Mouse (Mus musculus): ENCODE data around the gene Tph1.

Tph1 gene

DNA sequence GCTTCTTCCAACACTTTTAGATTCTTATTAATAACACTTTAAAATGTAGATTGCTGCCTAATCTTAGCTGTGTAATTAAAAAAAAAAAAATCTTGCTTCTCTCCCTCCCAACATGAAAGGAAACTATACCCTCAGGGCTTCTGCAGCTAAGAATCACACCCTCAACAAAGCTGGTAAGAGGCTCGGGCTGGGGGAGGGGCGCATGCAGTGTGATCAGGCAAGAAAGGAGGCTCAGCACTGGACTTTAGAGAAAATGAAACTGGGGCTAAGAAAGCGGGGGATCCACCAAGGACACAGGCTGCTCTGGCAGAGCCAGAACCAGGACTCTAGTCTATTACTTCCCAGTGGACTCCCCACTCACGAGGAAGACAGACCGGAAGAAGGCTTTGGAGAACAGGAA lies 71.2 kb downstream of the Tph1 start:
- no peak for DNase-seq (ENCODE audit: low read depth)

- no peak for DNase-seq (ENCODE audit: low read depth)
These were observed 75.3 kb downstream of the Tph1 start for GRCm38 (mm10) chr7:46597006-46597405.
